Mouse (Mus musculus) cerebellum, postnatal 10 days (tissue): Measurements from ENCODE around the gene Bri3bp.

ENCODE experiments used
- DNase-seq, 2 experiments: peaks; one replicate each; pipeline ENCODE4 v3.0.0; 2021; ENCODE audit warnings: mixed read lengths in 2 of 2

The Bri3bp gene

DNA sequence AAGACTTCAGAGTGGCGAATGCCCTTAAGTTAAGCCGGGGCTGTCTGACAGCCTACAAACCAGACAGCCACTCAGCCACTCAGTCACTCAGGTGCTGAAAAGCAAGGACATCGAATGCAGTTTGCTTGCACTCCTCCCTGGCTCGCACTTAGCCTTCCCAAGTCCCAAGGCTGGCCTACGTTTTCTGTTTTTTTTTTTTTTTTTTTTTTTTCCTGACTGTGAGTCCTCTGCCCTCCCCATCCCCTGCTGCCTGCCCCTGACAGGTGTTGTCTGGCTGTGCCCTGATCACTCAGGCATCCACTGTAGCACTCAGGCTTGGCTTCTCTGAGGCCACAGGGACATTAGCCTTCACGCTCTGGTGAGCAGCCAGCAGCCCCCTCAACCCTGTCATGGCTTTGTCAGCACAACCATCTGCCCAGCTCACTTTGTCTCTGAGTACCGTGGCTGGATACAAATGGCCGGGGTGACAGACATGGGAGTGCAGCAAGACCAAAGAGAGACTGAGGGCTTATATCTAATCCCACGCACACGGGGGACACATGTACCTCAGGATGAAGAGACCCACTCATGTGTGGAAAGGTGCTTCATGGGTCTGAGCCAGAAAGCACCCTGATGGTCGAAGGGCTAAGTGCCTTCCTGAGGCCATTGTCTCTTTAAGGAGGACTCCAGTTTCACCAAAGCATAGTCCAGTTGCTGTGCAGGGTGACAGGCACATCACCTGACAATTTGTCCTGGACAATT, 46.2 kb downstream of the Bri3bp start:
- peak; percentile 99 for DNase-seq

GRCm38 (mm10) chr5:125488116-125488455, 46.7 kb downstream of the Bri3bp start:
- DNase-seq, result peak; percentile 70 to 74

- peak in 1 of 2 experiments; percentile 50 for DNase-seq
These were observed 47.6 kb downstream of the Bri3bp start for GRCm38 (mm10) chr5:125488953-125489352.

GRCm38 (mm10) chr5:125491107-125491506, 49.7 kb downstream of the Bri3bp start:
- DNase-seq, result peak; percentile 88 to 93

GRCm38 (mm10) chr5:125492379-125493092, 51.2 kb downstream of the Bri3bp start:
- DNase-seq, result peak; percentile 80

DNA sequence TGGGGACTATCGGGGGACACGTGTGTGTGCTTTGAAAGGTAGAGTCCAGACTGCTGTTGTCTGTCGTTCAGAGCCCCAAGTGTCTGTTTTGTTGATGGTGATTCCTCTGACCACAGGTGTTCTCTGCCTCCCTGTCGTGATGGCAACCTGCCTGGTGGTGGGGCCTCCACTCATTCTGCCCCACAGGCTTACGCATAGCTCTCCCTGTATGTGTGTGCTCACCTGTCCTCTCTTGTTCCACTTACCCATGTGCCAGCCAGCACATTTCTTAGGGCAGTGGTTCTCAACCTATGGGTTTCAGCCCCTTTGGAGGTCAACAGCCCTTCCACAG, 51.7 kb downstream of the Bri3bp start:
- peak; percentile 58 to 60 for DNase-seq

- no peak for DNase-seq
These were observed 54.3 kb downstream of the Bri3bp start for GRCm38 (mm10) chr5:125495655-125496054.

- DNase-seq, result peak; percentile 91 to 93
These were observed 56.6 kb downstream of the Bri3bp start for GRCm38 (mm10) chr5:125497821-125498600.

GRCm38 (mm10) chr5:125501505-125501904, 60.1 kb downstream of the Bri3bp start:
- DNase-seq, result no peak

DNA sequence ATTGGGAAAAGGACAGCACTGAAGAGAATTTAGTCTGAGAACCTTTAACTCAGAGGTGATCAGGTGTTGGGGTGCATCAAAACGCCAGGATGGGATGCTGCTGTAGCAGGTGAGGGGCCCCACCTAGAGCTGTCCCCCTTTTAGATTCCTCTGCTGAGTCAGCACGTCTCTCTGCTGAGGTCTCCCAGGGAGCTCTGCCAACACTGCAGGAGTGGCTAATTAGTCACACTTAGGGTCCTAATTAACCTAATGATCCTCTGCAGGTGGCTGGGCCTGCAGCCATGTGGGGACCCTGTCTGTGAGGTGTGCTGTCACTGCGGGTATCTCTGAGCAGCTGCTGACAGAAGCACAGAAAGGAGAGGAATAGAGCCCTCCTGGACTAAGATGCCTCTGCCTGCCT, 60.8 kb downstream of the Bri3bp start:
- DNase-seq, result peak in 1 of 2 experiments; percentile 48

GRCm38 (mm10) chr5:125503628-125504027, 62.3 kb downstream of the Bri3bp start:
- no peak for DNase-seq

GRCm38 (mm10) chr5:125504692-125505091, 63.3 kb downstream of the Bri3bp start:
- DNase-seq, result no peak

DNA sequence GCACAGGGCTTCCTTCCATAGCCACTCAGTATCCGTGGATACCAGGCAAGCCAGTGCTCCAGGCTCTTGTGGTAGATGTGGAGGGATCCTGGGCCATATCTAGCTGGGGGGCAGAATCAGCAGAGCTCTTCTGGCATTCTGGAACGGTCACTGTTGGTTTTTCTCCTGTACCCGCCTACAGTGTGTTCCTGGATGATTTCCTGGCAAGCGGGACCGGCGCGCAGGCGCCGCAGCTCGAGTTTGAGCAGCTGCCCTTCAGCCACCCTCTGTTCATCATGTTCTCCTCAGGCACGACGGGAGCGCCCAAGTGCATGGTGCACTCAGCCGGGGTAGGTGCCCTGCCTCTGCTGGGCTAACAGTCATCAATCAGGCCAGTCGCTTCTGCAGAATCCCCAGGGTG, 64.6 kb downstream of the Bri3bp start:
- no peak for DNase-seq

DNA sequence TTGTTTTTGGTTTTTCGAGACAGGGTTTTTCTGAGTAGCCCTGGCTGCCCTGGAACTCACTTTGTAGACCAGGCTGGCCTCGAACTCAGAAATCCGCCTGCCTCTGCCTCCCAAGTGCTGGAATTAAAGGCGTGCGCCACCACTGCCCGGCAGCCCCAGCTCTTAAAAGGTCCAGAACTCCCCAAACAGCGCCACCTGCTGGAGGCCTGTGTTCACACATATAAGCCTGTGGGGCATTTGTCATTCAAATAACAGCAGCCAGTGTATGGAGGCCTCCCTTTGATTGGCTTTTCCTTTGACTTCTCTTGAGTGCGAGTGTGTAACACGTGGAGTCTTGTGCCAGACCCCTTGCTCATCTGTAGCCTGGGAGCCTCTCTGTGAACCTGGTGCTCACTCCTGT, 66.2 kb downstream of the Bri3bp start:
- DNase-seq, result peak; percentile 49 to 64

- DNase-seq, result no peak
These were observed 66.6 kb downstream of the Bri3bp start for GRCm38 (mm10) chr5:125508006-125508405.

DNA sequence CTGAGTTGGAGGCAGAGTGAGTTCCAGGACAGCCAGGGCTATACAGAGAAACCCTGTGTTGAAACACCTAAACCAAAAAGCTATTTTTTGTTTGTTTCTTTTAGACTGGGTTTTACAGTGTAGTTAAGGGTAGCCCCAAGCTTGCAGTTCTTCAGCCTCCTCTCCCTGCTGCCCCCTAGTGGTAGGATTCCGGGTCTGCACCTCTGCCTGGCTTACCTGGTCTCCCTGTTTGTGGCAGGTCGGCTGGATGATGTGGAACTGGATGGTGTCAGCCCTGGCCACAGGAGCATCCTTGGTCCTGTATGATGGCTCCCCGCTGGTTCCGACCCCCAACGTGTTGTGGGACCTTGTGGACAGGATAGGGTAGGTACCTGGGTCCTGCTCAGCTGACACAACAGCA, 68.2 kb downstream of the Bri3bp start:
- peak; percentile 79 to 84 for DNase-seq
